Mouse (Mus musculus) MEL (cell line): ENCODE measurements around the gene Rpp14. TPM values are rescaled to one million over a fixed set of nuclear protein-coding genes. Genes with fewer than 3 reads are reported as not detected.
A peak's percentile ranks its signal among the peaks of the same experiment; 100 is the strongest.

Source experiments
- DNase-seq: peaks from one replicate; pipeline ENCODE4 v3.0.0; 2011; ENCODE audit warnings: low read depth, low spot score
- H3K27ac ChIP-seq: 2 replicates; pipeline ENCODE4 v1.5.1; 2012; ENCODE audit warnings: low read depth, mild to moderate bottlenecking, control low read depth, low read length, moderate library complexity; ENCODE audit not compliant: control insufficient read depth
- H3K27me3 ChIP-seq, 2 experiments: fragments of 150-350 bp in 1 of 2; sonication (generic) in 1 of 2; 2 replicates each; pipeline ENCODE4 v1.6.1; 2012; ENCODE audit warnings: low read length in 2 of 2, mild to moderate bottlenecking in 2 of 2, improper control_type of control experiment in 1 of 2, moderate library complexity in 1 of 2; ENCODE audit not compliant: insufficient read depth in 2 of 2, control insufficient read depth in 1 of 2
- H3K36me3 ChIP-seq, 2 experiments: 2 replicates each; pipeline ENCODE4 v1.6.1; 2012 to 2014; ENCODE audit warnings: low read length in 2 of 2, improper control_type of control experiment in 1 of 2, inconsistent platforms in 1 of 2, mild to moderate bottlenecking in 1 of 2; ENCODE audit not compliant: insufficient read depth in 2 of 2, control insufficient read depth in 1 of 2
- H3K4me1 ChIP-seq, 2 experiments: fragments of 150-350 bp in 1 of 2; sonication (generic) in 1 of 2; 2 replicates each; pipeline ENCODE4 v1.6.1; 2012; ENCODE audit warnings: low read length in 2 of 2, improper control_type of control experiment in 1 of 2, mild to moderate bottlenecking in 1 of 2; ENCODE audit not compliant: insufficient read depth in 2 of 2, control insufficient read depth in 1 of 2
- H3K4me3 ChIP-seq, 2 experiments: fragments of 150-350 bp in 1 of 2; sonication (generic) in 1 of 2; 2 replicates each; pipeline ENCODE4 v1.5.1; 2012; ENCODE audit warnings: low read depth in 2 of 2, low read length in 2 of 2, mild to moderate bottlenecking in 2 of 2, moderate library complexity in 2 of 2, control low read depth in 1 of 2, improper control_type of control experiment in 1 of 2; ENCODE audit not compliant: control insufficient read depth in 1 of 2, insufficient read depth in 1 of 2
- H3K79me2 ChIP-seq: 2 replicates; pipeline ENCODE4 v1.6.1; 2012; ENCODE audit warnings: mild to moderate bottlenecking, low read length, moderate library complexity; ENCODE audit not compliant: control insufficient read depth, poor library complexity, insufficient read depth
- H3K9ac ChIP-seq: 2 replicates; pipeline ENCODE4 v1.6.1; 2012; ENCODE audit warnings: low read depth, mild to moderate bottlenecking, control low read depth, low read length, moderate library complexity; ENCODE audit not compliant: control insufficient read depth, poor library complexity, severe bottlenecking
- H3K9me3 ChIP-seq: fragments of 150-350 bp; sonication (generic); replicated peaks from 2 replicates; pipeline ENCODE4 v1.6.1; 2012; ENCODE audit warnings: mild to moderate bottlenecking, low read length, improper control_type of control experiment, moderate library complexity; ENCODE audit not compliant: insufficient read depth
- BHLHE40 ChIP-seq: IDR thresholded peaks from 2 replicates; pipeline ENCODE4 v1.6.1; 2012; ENCODE audit warnings: low read depth, mild to moderate bottlenecking, inconsistent platforms, low read length, improper control_type of control experiment, borderline replicate concordance
- CHD1 ChIP-seq: IDR thresholded peaks from 2 replicates; pipeline ENCODE4 v1.6.1; 2012; ENCODE audit warnings: low read depth, mild to moderate bottlenecking, inconsistent platforms, low read length, improper control_type of control experiment
- E2F4 ChIP-seq: IDR thresholded peaks from 2 replicates; pipeline ENCODE4 v1.6.1; 2011; ENCODE audit warnings: low read depth, low read length, improper control_type of control experiment, borderline replicate concordance
- ETS1 ChIP-seq: IDR thresholded peaks from 2 replicates; pipeline ENCODE4 v1.6.1; 2012; ENCODE audit warnings: low read depth, mild to moderate bottlenecking, inconsistent platforms, low read length, improper control_type of control experiment, moderate library complexity
- GABPA ChIP-seq: IDR thresholded peaks from 2 replicates; pipeline ENCODE4 v1.6.1; 2012; ENCODE audit warnings: low read depth, mild to moderate bottlenecking, inconsistent platforms, low read length, improper control_type of control experiment, moderate library complexity
- HCFC1 ChIP-seq: IDR thresholded peaks from 2 replicates; pipeline ENCODE4 v1.6.1; 2012; ENCODE audit warnings: low read depth, mild to moderate bottlenecking, inconsistent platforms, low read length, improper control_type of control experiment, moderate library complexity
- MAZ ChIP-seq: IDR thresholded peaks from 2 replicates; pipeline ENCODE4 v1.6.1; 2012; ENCODE audit warnings: low read depth, mild to moderate bottlenecking, inconsistent platforms, low read length, improper control_type of control experiment
- MEF2A ChIP-seq: IDR thresholded peaks from 2 replicates; pipeline ENCODE4 v1.6.1; 2014; ENCODE audit warnings: low read depth, mild to moderate bottlenecking, inconsistent platforms, low read length, improper control_type of control experiment; ENCODE audit not compliant: poor library complexity, insufficient replicate concordance, severe bottlenecking; ENCODE audit errors: extremely low read depth
- MYB ChIP-seq: IDR thresholded peaks from 2 replicates; pipeline ENCODE4 v1.6.1; 2011; ENCODE audit warnings: mild to moderate bottlenecking, low read depth, low read length, improper control_type of control experiment
- NELFE ChIP-seq: IDR thresholded peaks from 2 replicates; pipeline ENCODE4 v1.6.1; 2011; ENCODE audit warnings: low read depth, low read length, improper control_type of control experiment
- POLR2A ChIP-seq, 2 experiments: IDR thresholded peaks; 2 replicates each; pipeline ENCODE4 v1.6.1; 2011 to 2012; ENCODE audit warnings: low read length in 2 of 2, mild to moderate bottlenecking in 2 of 2, control low read depth in 1 of 2, improper control_type of control experiment in 1 of 2, low read depth in 1 of 2, moderate library complexity in 1 of 2; ENCODE audit not compliant: control insufficient read depth in 1 of 2, insufficient read depth in 1 of 2, poor library complexity in 1 of 2
- POLR2AphosphoS2 ChIP-seq: IDR thresholded peaks from 2 replicates; pipeline ENCODE4 v1.6.1; 2011; ENCODE audit warnings: low read length, improper control_type of control experiment
- SIN3A ChIP-seq: IDR thresholded peaks from 2 replicates; pipeline ENCODE4 v1.6.1; 2012; ENCODE audit warnings: low read length, improper control_type of control experiment, inconsistent platforms
- UBTF ChIP-seq: IDR thresholded peaks from 2 replicates; pipeline ENCODE4 v1.6.1; 2012; ENCODE audit warnings: low read depth, mild to moderate bottlenecking, inconsistent platforms, low read length, improper control_type of control experiment, moderate library complexity, borderline replicate concordance; ENCODE audit not compliant: insufficient read depth
- USF1 ChIP-seq: IDR thresholded peaks from 2 replicates; pipeline ENCODE4 v1.6.1; 2014; ENCODE audit warnings: low read depth, mild to moderate bottlenecking, inconsistent platforms, low read length, improper control_type of control experiment, moderate library complexity
- ZC3H11A ChIP-seq: IDR thresholded peaks from 2 replicates; pipeline ENCODE4 v1.6.1; 2012; ENCODE audit warnings: low read depth, mild to moderate bottlenecking, inconsistent platforms, low read length, improper control_type of control experiment
- ZKSCAN1 ChIP-seq: IDR thresholded peaks from 2 replicates; pipeline ENCODE4 v1.6.1; 2012; ENCODE audit warnings: low read depth, mild to moderate bottlenecking, inconsistent platforms, low read length, improper control_type of control experiment, moderate library complexity
- ZMIZ1 ChIP-seq: IDR thresholded peaks from 2 replicates; pipeline ENCODE4 v1.6.1; 2012; ENCODE audit warnings: low read depth, mild to moderate bottlenecking, inconsistent platforms, low read length, improper control_type of control experiment, moderate library complexity
- ZNF384 ChIP-seq: IDR thresholded peaks from 2 replicates; pipeline ENCODE4 v1.6.1; 2012; ENCODE audit warnings: low read depth, mild to moderate bottlenecking, inconsistent platforms, low read length, improper control_type of control experiment
- polyA plus RNA-seq, 2 experiments: library from polyadenylated mRNA; stranded (reverse) in 1 of 2; unstranded in 1 of 2; fragments of >175 nt in 1 of 2; fragments of >200 nt in 1 of 2; gene quantifications; 2 replicates each; pipeline versions ENCODE4 v1.2.1 to v1.2.4; 2012; ENCODE audit warnings: low replicate concordance in 2 of 2, low read depth in 1 of 2; ENCODE audit not compliant: insufficient read length in 2 of 2, insufficient read depth in 1 of 2, missing spikeins in 1 of 2
- total RNA-seq: library from RNA; depleted of rRNA; stranded (reverse); fragments of 300-350 nt; gene quantifications from 2 replicates; pipeline ENCODE4 v1.2.3, GENCODE M21; 2012

Rpp14 gene
- total and polyA plus RNA-seq, 3 experiments, result 41.2 to 45.5 TPM; not detected in 1

- TF ChIP-seq ZNF384 (no peak), POLR2AphosphoS2 (no peak), MAZ (peak; percentile 95), ZMIZ1 (no peak)
Measured at GRCm38 (mm10) chr14:8080165-8080679, at the start of gene Rpp14 (continued).

- TF ChIP-seq E2F4, result no peak
- no peak for TF ChIP-seq SIN3A
- no peak for TF ChIP-seq NELFE
- no peak for TF ChIP-seq ETS1
- no peak for TF ChIP-seq ZC3H11A
- TF ChIP-seq UBTF, result no peak
- no peak for TF ChIP-seq ZKSCAN1
- TF ChIP-seq MEF2A, result no peak
- TF ChIP-seq MAZ, result no peak
- no peak for TF ChIP-seq BHLHE40
- TF ChIP-seq MYB, result no peak
- TF ChIP-seq HCFC1, result no peak
- no peak for TF ChIP-seq CHD1
- no peak for TF ChIP-seq ZNF384
- TF ChIP-seq POLR2AphosphoS2, result no peak
- no peak for TF ChIP-seq GABPA
- TF ChIP-seq USF1, result no peak
- TF ChIP-seq POLR2A (IDR thresholded peaks at IDR 0.05; ENCODE audit: control insufficient read depth in 1 of 2, insufficient read depth in 1 of 2, low read depth in 1 of 2, low read length in 2 of 2, poor library complexity in 1 of 2), result no peak
- Histone ChIP-seq H3K36me3 (no peaks in the 10 kb centered on the region), H3K4me3 (no peak overlapping the region), H3K27ac (no peak overlapping the region), H3K9me3 (no peaks in the 10 kb centered on the region), H3K27me3 (peaks cover 0 to 2% of the 10 kb centered on the region in 2 experiments; a peak in 2 of 4 replicates), H3K4me1 (no peaks in the 10 kb centered on the region), H3K9ac (no peak overlapping the region), H3K79me2 (no peaks in the 10 kb centered on the region)
- no peak for DNase-seq
Measured at GRCm38 (mm10) chr14:8030535-8030934, 49.6 kb upstream of the Rpp14 start.
